Mouse (Mus musculus) gastrocnemius, postnatal 36 days (tissue): ENCODE measurements around the gene Fkbp15. TPM values are rescaled to one million over a fixed set of nuclear protein-coding genes. Genes with fewer than 3 reads are reported as not detected.

Experiments used
- DNase-seq, 2 experiments: peaks; one replicate each; pipeline ENCODE4 v3.0.0; 2022
- intact Hi-C: fragments of 180-260 bp; cut with DNase I; formaldehyde crosslinking; loops from one replicate; pipeline ENCODE4 v1.15.1; 2025
- long read RNA-seq, 2 experiments: library from polyadenylated mRNA; stranded (forward); transcript quantifications; one replicate each; pipeline ENCODE4 v2.0.0; 2021
- total RNA-seq, 2 experiments: library from RNA; stranded (reverse); gene quantifications; 2 replicates each; pipeline ENCODE4 v1.2.3; 2021

The Fkbp15 gene
- 10 to 100 TPM; 11.4 to 11.6 TPM for total RNA-seq
- long read RNA-seq, experiment 1, partial matches to known transcripts = 2 of 5 reads
- long read RNA-seq, experiment 1, other reads (novel, unspliced or antisense) = 3 of 5 reads
- long read RNA-seq, experiment 2, full-length matches to known transcripts = 2 of 6 reads
- long read RNA-seq, experiment 2, partial matches to known transcripts = 2 of 6 reads
- long read RNA-seq, experiment 2, other reads (novel, unspliced or antisense) = 2 of 6 reads

GRCm38 (mm10) chr4:62360088-62360804 lies at the start of gene Fkbp15, which contains the start of gene Slc31a1:
TSS of gene Fkbp15 (minus strand) at chr4:62360548.
TSS of gene Slc31a1 (plus strand) at chr4:62360727.
- peak; percentile 88 to 96 for DNase-seq
- intact Hi-C loops = loop anchor here (5.0 kb wide), 1 partner anchor 42 kb away; no protein-coding TSS in a partner anchor

DNA sequence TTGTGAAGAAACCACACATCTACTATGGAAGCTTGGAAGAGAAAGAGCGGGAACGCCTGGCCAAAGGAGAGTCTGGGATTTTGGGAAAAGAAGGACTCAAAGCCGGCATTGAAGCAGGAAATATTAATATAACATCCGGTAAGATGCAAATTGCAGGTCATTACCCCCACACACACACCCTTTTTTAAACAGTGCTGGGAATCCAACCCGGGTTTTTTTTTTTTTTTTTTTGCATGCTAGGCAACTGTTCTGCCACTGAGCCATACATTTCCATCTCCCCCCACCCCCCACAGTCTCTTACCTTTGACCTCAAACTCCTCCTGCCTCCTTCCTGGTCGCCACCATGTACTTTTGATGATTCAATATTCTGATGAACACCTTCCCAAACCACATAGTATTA lies 49.3 kb upstream of the Fkbp15 start:
- intact Hi-C loops = loop anchor here (5.0 kb wide), 2 partner anchors 67 to 98 kb away; no protein-coding TSS in a partner anchor
- DNase-seq = no peak

DNA sequence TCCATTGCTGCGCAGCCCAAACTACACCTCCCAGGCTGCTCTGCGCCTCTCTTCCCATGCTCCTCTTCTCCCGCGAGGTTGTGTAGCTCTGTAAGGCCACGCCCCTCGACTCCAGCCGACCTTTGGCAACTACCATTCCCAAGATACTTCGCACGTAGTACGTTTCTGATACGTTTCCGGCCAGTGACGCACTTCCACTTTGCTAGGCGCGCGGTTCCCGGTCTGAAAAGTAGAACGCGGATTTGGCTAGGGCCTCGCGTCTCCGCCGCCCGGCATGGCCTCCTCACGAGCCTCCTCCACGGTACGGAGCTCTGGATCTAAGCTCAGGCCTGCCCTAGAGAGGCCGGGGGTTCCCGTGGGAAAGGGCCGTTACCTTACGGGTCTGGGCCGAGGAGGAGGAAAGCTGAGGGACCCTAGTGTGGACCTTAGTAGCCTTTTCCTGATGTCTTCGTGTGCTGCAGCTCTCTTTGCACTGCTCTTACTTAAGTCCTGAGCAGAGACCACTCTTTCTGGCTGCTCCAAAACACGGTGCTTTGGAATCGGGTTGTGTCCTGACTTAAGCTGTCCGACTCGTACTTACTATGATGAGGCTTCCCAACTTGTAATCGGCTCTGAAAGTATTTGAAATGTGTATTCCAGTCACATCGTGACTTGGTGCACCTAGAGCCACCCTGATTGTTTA lies 48.4 kb upstream of the Fkbp15 start, which contains the start of the genes Cdc26 and Prpf4:
Gene Cdc26 (minus strand): TSS at position 42 of the 682 bp plus-strand sequence.
Gene Prpf4 (plus strand): TSS at position 197 of the 682 bp plus-strand sequence.
- intact Hi-C loops = loop anchor here (5.0 kb wide), 1 partner anchor 66 kb away; no protein-coding TSS in a partner anchor
- DNase-seq = peak; percentile 95 to 96

- intact Hi-C loops = loop anchor here (5.0 kb wide), 1 partner anchor 66 kb away; no protein-coding TSS in a partner anchor
- peak; percentile 22 to 28 for DNase-seq
These were observed 47.6 kb upstream of the Fkbp15 start for GRCm38 (mm10) chr4:62407730-62408582.

- DNase-seq = no peak
- intact Hi-C loops = loop anchor here (5.0 kb wide), 1 partner anchor 64 kb away; no protein-coding TSS in a partner anchor
These were observed 45.8 kb upstream of the Fkbp15 start for GRCm38 (mm10) chr4:62406133-62406532.

- DNase-seq = no peak
- intact Hi-C loops = no loop called here
These were observed 38.6 kb upstream of the Fkbp15 start for GRCm38 (mm10) chr4:62398956-62399355.

DNA sequence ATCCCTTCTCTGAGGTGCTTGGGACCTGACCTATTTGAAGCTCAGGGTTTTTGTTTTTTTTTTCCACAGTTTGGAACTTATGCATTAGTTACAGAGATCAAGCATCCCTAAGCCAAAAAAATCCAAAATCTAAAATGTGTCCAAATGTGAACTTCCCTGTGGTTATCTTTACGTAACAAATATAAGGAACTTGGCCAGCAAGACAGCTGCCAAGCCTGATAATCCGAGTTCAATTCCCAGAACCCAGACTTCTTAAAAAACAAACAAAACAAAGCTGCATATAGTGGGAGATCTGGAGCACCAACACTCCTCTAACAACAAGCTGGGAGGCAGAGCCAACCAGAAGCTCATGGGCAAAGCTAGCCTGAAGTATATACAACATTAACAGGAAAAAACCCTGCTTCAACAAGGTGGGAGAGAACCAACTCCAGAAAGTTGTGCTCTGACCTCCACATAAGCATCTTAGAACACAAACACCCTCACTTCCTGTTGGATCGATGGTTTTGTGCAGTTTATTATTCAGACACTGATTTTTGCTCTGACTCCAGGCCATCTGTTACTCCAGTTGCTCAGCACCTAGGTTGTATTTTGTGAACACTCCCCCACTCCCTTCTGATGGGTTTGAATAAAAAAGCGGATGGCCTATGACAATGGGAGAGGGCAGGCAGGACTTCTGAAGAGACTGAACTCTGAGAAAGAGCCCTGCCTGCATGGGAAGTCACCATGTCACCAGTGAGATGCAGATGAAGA lies 37.4 kb upstream of the Fkbp15 start:
- intact Hi-C loops = no loop called here
- DNase-seq = no peak

GRCm38 (mm10) chr4:62395806-62396205 lies 35.5 kb upstream of the Fkbp15 start:
- DNase-seq = no peak
- intact Hi-C loops = no loop called here

- intact Hi-C loops = no loop called here
- DNase-seq = no peak
These were observed 33.1 kb upstream of the Fkbp15 start for GRCm38 (mm10) chr4:62393459-62393858.

GRCm38 (mm10) chr4:62391892-62392291 lies 31.5 kb upstream of the Fkbp15 start:
- intact Hi-C loops = no loop called here
- DNase-seq = no peak

DNA sequence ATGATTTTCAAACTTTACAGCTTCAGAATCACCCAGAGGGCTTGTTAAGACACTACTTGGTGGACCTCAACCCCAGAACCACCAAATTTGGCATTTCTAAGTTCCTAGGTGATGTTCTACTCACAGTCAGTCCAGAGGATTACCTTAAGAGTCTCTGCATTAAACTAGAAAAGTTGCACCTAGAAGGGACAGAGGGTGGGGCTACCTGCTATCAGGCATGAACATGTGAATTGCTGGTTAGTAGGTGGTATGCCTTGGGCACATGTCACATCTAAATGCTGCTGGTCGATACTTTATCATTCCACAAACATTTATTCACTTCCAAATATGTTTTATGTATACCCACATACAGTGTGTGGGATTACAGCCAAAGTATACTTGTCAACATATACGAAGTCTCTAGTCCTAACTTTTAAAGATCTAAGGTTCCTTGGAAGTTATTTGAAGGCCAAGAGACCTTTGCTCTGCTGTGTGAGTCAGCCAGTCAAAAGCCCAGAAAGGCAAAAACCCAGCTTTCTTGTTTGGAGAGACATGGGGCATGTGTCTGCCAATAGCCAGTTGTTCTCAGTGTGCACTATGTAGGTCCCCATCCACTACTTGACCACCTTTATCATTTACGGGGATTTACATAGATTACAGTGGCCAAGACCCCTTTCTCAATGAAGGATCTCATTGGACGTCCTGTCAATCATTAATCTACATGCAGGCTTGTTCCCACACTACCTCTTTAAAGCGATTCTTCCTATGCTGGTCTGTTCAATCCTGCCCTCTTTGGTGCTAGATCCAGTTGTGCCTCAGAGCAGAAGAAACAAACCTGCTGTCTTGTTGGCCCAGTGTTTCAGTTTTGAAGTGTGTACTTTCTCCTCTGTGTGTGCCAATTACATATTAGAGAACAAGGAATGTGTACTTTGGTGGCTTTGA lies 29.5 kb upstream of the Fkbp15 start:
- intact Hi-C loops = no loop called here
- no peak for DNase-seq

GRCm38 (mm10) chr4:62385439-62385838 lies 25.1 kb upstream of the Fkbp15 start:
- intact Hi-C loops = no loop called here

GRCm38 (mm10) chr4:62384159-62384558 lies 23.8 kb upstream of the Fkbp15 start:
- intact Hi-C loops = no loop called here
- no peak for DNase-seq

More at GRCm38 (mm10) chr4:62385439-62385838, 25.1 kb upstream of the Fkbp15 start:
- no peak for DNase-seq

DNA sequence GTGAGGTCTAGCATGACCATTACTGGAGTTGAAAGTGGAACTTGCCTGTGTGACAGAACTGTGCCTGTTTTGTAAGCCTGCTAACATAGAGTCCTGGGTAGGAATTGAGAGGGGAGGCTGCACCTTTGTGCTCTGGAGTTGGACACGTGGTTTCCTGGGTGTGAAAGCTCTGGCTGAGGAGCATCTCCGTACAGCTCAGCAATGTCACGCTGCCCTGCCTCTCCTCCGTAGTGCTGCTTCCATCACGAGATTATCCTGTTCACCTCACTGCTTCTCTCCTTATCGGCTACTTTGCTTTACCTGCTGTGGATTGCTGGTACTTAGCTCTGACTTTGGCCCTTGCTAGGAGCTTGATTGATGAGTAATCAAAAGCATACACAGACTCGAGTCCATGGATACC lies 23.4 kb upstream of the Fkbp15 start:
- intact Hi-C loops = no loop called here
- DNase-seq = no peak

GRCm38 (mm10) chr4:62383207-62383606 lies 22.9 kb upstream of the Fkbp15 start:
- no peak for DNase-seq
- intact Hi-C loops = no loop called here

- DNase-seq = no peak
- intact Hi-C loops = no loop called here
These were observed 19.5 kb upstream of the Fkbp15 start for GRCm38 (mm10) chr4:62379724-62380381.

GRCm38 (mm10) chr4:62376123-62376522 lies 15.8 kb upstream of the Fkbp15 start:
- intact Hi-C loops = no loop called here
- no peak for DNase-seq

GRCm38 (mm10) chr4:62374342-62374741 lies 14.0 kb upstream of the Fkbp15 start:
- DNase-seq = no peak
- intact Hi-C loops = no loop called here
